Mouse (Mus musculus) retina, adult 2 months (tissue): ENCODE results near the gene Dusp9.

Experiments
- DNase-seq: peaks from one replicate; pipeline ENCODE4 v3.0.0-alpha.2; 2012; ENCODE audit warnings: low read depth, low spot score

Gene Dusp9

GRCm38 (mm10) chrX:73639255-73639675 is at the start of gene Dusp9:
TSS of gene Dusp9 (plus strand) at chrX:73639419.
- no peak for DNase-seq

- DNase-seq, result no peak
Measured at GRCm38 (mm10) chrX:73593212-73593611, 46.0 kb upstream of the Dusp9 start.

DNA sequence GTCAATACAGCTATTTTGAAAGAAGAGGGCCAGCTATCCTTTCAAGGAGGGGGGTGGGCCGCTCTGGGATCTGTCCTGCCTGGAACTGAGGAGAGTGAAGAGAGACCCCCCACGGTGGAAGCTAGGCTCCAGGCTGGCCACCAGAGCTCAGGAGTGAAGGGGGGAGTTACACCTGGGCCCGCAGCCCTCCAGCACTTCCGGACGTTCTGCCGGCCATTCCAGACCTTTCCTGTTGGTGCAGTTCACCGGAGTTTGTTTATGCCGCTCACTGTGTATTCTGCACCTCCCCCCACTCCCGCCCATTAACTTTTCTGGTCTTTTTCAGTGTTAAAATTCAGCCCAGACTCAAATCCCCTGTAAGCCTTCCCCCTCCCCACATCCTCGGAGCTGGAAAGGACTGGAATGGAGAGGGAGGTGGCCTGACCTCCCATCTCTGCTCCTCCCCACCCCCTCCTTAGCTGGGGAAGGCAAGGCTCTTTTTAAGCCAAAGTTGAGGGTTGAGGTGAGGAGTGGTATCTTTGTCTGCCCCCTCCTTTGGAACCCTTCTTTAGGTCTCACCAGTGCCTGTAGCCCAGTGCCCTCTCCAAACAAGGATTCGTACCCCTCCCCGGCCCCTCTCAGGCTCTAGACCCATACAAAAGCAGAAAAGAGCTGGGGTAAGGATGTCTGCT is 44.6 kb upstream of the Dusp9 start:
- DNase-seq, result no peak

GRCm38 (mm10) chrX:73595297-73595938 is 43.8 kb upstream of the Dusp9 start:
- DNase-seq, result no peak

GRCm38 (mm10) chrX:73601456-73601855 is 37.8 kb upstream of the Dusp9 start:
- peak; percentile 1 for DNase-seq

DNA sequence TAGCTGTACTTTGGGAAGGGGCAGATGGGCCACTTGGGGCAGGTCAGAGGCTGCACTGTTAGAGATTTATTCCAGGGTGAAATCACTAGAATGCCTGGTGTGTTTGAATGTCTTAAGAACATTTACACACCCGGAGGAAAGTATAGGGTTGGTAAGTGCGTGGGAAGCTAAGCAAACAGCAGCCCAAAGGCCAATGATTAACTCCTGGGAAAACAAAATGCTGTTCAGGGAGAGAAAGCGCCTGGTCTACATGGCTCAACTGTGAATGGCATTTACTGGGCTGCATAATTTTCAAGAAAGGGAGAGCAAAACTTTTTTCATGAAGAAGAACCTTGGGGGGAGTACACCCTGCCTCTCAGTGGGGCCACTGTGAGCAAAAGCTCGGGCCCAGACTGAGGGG is 25.6 kb upstream of the Dusp9 start:
- DNase-seq, result no peak

GRCm38 (mm10) chrX:73615876-73616275 is 23.3 kb upstream of the Dusp9 start:
- no peak for DNase-seq

- no peak for DNase-seq
Measured at GRCm38 (mm10) chrX:73619401-73619800, 19.8 kb upstream of the Dusp9 start.

DNA sequence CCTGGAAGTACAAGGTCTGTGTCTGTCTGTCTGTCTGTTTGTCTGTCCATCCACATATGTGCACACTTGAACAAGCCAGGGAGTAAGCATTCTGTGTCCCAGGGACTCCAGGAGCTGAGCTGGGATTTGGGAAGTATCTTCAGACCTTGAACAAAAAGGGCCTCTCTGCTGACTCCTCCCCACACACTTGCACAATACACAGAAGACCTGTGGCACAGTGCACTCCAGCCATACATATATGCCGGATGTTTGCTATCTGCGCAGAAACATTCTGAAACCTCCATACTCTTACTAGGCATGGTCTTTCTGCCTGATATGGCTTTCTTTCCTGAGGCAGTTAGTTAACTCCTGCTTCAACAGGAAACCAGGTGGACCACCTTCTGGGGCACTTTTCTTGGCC is 19.3 kb upstream of the Dusp9 start:
- DNase-seq, result no peak

- no peak for DNase-seq
Measured at GRCm38 (mm10) chrX:73626981-73627380, 12.2 kb upstream of the Dusp9 start.

DNA sequence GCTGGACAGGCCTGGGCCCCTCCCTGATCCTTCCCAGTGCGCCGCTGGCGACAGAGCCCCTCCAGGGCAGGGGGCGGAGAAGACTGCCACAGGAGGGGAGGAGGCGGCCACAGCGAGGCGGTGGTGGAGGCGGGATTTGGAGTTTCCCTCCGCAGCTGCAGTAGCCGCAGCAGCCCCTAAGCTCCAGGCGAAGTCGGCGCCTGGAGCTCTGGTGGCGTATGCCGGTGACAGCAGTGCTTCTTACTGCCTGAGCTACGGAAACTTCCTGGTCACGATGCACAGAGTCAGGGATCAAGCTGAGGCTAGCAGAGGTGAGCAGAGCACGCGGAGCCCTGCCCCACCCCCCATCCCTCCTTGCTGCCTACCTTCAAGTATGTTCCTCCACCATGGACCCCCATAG is 3.8 kb upstream of the Dusp9 start:
- no peak for DNase-seq

GRCm38 (mm10) chrX:73637415-73637814 is 1.8 kb upstream of the Dusp9 start:
- no peak for DNase-seq

DNA sequence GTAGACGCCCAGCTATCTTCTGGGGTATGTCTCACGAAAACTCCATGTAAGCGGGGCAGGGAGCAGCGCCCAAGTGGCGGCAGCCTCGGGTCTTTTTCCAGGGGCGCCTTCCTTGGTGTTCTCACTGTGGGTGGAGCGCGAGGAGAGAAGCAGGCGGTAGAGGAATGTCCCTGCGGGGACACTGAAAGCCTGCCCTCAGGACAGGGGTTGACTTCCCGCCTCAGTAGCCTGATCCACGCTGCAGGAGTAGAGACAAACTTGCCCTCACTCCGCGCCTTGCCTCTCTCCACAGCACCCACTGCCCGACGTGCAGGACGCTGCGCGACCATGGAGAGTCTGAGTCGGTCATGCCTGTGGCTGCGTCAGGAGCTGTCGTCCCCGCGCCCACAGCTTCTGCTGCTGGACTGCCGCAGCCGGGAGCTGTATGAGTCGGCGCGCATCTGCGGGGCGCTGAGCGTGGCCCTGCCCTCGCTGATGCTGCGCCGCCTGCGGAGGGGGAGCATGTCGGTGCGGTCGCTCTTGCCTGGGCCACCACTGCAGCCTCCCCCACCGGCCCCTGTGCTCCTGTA is 766 bp downstream of the Dusp9 start:
- DNase-seq, result no peak

DNA sequence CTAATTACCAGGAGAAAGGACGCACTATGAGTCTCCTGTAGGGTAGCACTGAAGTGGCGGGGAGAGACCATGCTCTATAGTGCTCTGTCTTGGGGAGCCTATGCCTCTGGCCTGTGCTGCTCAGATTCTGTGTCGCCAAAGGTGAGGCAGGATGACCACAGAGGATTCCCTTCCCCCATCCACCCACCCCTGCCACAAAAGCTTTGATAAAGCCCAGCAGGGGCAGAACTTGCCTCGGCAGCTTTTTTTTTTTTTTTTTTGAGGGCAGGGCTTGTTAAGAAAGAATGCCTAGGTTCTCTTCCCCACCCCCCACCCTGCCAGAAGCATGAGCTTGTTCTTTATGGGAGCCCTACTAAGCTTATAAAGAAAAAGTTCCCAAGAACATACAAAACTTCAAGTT is 5.9 kb downstream of the Dusp9 start:
- DNase-seq, result no peak

- no peak for DNase-seq
Measured at GRCm38 (mm10) chrX:73650869-73651268, 11.7 kb downstream of the Dusp9 start.

- DNase-seq, result no peak
Measured at GRCm38 (mm10) chrX:73653392-73653791, 14.2 kb downstream of the Dusp9 start.

- DNase-seq, result peak; percentile 71
Measured at GRCm38 (mm10) chrX:73654177-73654576, 15.0 kb downstream of the Dusp9 start.

GRCm38 (mm10) chrX:73655529-73655928 is 16.3 kb downstream of the Dusp9 start:
- DNase-seq, result no peak

GRCm38 (mm10) chrX:73658391-73658790 is 19.2 kb downstream of the Dusp9 start:
- no peak for DNase-seq

- DNase-seq, result no peak
Measured at GRCm38 (mm10) chrX:73658936-73659574, 19.8 kb downstream of the Dusp9 start.

DNA sequence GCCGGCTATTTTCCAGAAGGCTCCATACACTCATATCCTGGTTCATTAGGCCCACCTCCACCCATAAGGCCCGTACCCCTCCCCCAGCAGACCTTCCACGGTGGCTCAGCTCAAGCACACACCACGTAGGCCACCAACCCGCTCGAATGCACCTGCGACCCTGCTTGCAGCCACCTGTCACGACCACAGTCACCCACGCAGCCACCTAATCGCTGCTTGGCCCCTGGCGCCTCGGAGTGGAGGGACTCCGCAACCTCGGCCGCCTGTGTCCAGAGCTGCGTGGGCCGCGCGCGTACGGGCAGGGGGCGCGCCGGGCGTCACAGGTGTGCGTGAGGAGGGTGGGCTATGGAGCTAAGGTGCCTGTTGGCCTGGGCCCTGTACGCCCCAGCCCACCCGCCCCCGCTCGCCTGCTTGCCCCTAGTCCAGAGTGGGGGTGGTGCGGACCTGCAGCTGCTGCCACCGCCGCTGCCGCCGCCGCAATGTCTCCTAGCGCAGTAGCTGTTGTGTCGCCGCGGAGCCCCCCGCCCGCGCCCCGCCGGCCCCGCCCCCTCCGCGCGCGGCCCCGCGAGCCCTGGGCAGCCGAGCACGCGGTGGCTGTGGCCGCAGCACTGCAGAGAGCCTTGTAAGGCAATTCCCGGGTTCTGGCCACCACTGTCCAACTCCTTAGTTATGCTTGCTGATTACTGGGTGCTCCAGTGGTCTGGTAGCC is 20.5 kb downstream of the Dusp9 start, which contains the start of gene Pnck:
Gene Pnck, minus strand, starts transcription at position 543 of the 709 bp plus-strand sequence.
- DNase-seq, result no peak

- no peak for DNase-seq
Measured at GRCm38 (mm10) chrX:73660284-73660665, 21.1 kb downstream of the Dusp9 start.
